Mouse (Mus musculus) induced T-regulatory cell, adult 2 months (primary cell): Measurements from ENCODE around the gene Prkcb.

Experiments used
- DNase-seq: peaks from one replicate; pipeline ENCODE4 v3.0.0-alpha.2; 2012; ENCODE audit warnings: low read depth

The Prkcb gene

GRCm38 (mm10) chr7:122670873-122671641 is 382.5 kb downstream of the Prkcb start:
- peak; percentile 72 for DNase-seq

GRCm38 (mm10) chr7:122672981-122673380 is 384.4 kb downstream of the Prkcb start:
- DNase-seq, result no peak

GRCm38 (mm10) chr7:122675207-122675606 is 386.7 kb downstream of the Prkcb start:
- no peak for DNase-seq
